Mouse (Mus musculus) thymus, adult 2 months (tissue): ENCODE measurements around the gene Pacrg. TPM values are rescaled to one million over a fixed set of nuclear protein-coding genes. Genes with fewer than 3 reads are reported as not detected.

ENCODE experiments used
- DNase-seq: peaks from one replicate; pipeline ENCODE4 v3.0.0; 2021
- H3K27ac ChIP-seq: fragments of 200-500 bp; 2 replicates; pipeline ENCODE4 v1.5.1; 2012; ENCODE audit warnings: low read length, control low read depth; ENCODE audit not compliant: control insufficient read depth, insufficient read depth
- H3K27me3 ChIP-seq: fragments of 200-500 bp; 2 replicates; pipeline ENCODE4 v1.6.1; 2012; ENCODE audit warnings: mild to moderate bottlenecking, low read length, moderate library complexity, mixed read lengths; ENCODE audit not compliant: control insufficient read depth, insufficient read depth
- H3K36me3 ChIP-seq: fragments of 200-500 bp; 2 replicates; pipeline ENCODE4 v1.6.1; 2012; ENCODE audit warnings: mild to moderate bottlenecking, low read length, moderate library complexity; ENCODE audit not compliant: control insufficient read depth, insufficient read depth
- H3K4me1 ChIP-seq: fragments of 200-500 bp; replicated peaks from 2 replicates; pipeline ENCODE4 v1.6.1; 2012; ENCODE audit warnings: low read length; ENCODE audit not compliant: control insufficient read depth, insufficient read depth
- H3K4me3 ChIP-seq: fragments of 200-500 bp; 2 replicates; pipeline ENCODE4 v1.5.1; 2012; ENCODE audit warnings: mild to moderate bottlenecking, low read length, control low read depth, moderate library complexity; ENCODE audit not compliant: control insufficient read depth, insufficient read depth
- CTCF ChIP-seq: fragments of 200-500 bp; IDR thresholded peaks from 2 replicates; pipeline ENCODE4 v1.5.1; 2012; ENCODE audit warnings: mild to moderate bottlenecking, control low read depth, low read length, moderate library complexity, borderline replicate concordance; ENCODE audit not compliant: control insufficient read depth, poor library complexity, insufficient read depth; ENCODE audit errors: extremely low read depth
- POLR2A ChIP-seq: fragments of 200-500 bp; IDR thresholded peaks from 2 replicates; pipeline ENCODE4 v1.6.1; 2012; ENCODE audit warnings: mild to moderate bottlenecking, low read length, control low read depth, moderate library complexity; ENCODE audit not compliant: control insufficient read depth, poor library complexity, insufficient read depth; ENCODE audit errors: extremely low read depth
- WGBS: fragments of 180-500 bp; shearing (Covaris S2); methylation state at CpG from one replicate; pipeline ENCODE4 v1.1.7; 2018; 5-methylcytosine and 5-hydroxymethylcytosine counted together
- polyA plus RNA-seq: library from polyadenylated mRNA; depleted of rRNA; stranded (reverse); fragments of >200 nt; gene quantifications from 2 replicates; pipeline ENCODE4 v1.2.3, GENCODE M21; 2012

Pacrg gene
- polyA plus RNA-seq, 1 experiment, result 0.34 TPM

DNA sequence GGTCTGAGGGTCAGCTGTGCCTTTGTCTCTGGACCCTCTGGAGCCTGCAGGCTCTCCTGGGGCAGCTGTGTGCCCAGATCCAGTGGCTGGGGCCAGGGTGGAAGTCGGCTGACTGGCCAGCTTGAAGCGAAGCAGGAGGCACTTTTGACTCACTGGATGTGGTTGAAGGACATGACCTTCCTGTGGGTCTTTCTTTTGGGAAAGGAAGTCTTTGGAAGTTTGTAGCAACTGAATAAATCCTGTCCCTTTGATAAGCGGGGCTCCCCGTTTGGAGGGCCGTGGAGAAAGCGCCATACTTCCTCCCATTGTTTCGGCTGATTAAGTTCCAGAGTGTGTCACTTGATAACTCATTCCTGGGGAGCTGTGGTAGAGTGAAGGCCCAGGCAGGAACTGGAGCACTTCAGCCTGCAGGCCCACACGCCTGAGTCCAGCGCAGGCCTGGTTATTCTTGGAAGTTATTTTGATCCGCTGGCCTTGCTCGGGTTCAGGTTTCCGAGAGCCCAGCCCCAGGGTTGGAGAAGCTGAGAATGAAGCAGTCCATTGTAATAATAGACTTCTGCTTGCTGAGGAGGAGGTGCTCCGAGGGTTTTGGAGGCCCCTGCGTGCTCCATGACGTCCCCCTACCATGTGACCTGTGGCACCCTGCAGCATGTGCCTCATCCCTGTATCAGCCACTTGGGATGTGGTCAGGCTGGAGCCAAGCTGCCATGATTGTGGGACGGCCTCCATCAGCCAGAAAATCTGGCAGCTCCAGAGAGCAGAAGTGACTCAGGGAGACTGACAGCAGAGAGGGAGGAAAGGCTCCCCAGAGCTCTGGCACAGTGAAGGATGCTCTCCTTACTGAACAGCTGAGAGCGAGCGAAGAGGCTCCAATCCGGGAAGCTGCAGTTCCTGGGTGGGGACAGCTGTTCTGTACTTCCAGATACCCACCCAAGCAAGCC is 449.6 kb downstream of the Pacrg start:
- TF ChIP-seq POLR2A, result no peak
- TF ChIP-seq CTCF, result no peak
- no peaks in the 10 kb centered on the region for H3K27me3 ChIP-seq
- no peaks in the 10 kb centered on the region for H3K4me1 ChIP-seq
- H3K36me3 ChIP-seq, result no peaks in the 10 kb centered on the region
- WGBS, result 89% methylated on average over 19 of the region's 19 CpGs
- DNase-seq, result no peak
- no peak overlapping the region for H3K27ac ChIP-seq
- H3K4me3 ChIP-seq, result no peak overlapping the region

DNA sequence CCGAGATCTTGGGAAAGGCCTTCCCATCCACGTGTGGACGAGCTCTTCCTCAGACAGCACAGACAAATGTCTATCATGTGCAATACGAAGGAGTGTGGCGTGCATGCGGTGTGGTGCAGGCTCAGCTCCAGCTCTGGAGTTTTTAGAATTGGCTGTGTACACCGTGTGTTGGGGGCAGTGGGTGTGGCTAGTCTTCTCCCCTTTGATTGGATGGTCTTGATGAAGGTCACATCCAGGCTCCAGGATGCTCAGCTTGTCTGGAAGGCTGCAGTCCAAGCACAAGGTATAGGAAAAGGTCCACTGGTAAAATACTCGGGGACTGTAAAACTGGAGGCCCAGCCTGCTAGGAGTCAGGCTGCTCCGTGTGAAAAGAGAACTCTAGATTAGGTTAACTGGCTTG is 450.4 kb downstream of the Pacrg start:
- Histone ChIP-seq H3K4me3 (no peak overlapping the region), H3K27ac (no peak overlapping the region), H3K4me1 (no peaks in the 10 kb centered on the region), H3K27me3 (no peaks in the 10 kb centered on the region), H3K36me3 (no peaks in the 10 kb centered on the region)
- 88% methylated on average over 9 of the region's 9 CpGs for WGBS
- TF ChIP-seq CTCF (no peak), POLR2A (no peak)
- DNase-seq, result no peak

DNA sequence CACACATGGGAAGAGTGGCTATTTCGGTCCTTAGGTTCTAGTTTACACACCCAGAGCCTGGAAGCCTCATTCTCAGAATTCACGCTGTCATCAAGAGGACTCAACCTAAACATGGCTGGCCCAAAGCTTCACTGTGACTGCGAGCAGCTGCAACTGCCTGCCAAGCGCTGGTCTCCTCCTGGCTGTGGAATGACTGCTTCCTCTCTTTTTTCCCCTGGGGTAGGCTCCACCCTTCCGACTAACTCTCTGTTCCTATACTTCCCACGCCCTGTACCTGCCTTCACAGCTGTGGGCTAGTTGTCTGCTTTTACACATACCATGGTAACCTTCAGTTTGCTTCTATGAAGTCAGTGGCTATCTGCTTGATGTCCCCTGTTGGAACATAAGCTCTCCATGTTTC is 453.6 kb downstream of the Pacrg start:
- DNase-seq, result no peak
- Histone ChIP-seq H3K27ac (no peak overlapping the region), H3K4me1 (no peaks in the 10 kb centered on the region), H3K4me3 (no peak overlapping the region), H3K27me3 (no peaks in the 10 kb centered on the region), H3K36me3 (no peaks in the 10 kb centered on the region)
- TF ChIP-seq POLR2A (no peak), CTCF (no peak)
- 87% methylated on average over 6 of the region's 6 CpGs for WGBS

DNA sequence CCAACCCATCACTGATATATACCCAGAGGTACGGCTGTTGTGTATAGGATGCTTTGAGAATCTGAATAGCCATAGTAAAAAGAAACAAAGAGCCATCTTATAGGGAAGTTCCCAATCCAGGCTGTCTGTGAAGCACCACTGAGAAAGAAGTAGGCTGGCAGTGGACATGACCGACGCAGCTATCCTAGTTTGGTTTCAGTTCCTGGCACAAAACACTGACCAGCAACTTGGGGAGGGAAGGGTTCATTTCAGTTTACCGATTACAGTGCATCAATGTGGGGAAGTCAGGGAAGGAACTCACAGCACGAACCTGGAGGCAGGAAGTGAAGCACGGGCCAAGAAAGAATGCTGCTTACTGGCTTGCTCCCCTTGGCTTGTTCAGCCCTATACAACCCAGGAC is 456.7 kb downstream of the Pacrg start:
- H3K36me3 ChIP-seq, result no peaks in the 10 kb centered on the region
- no peaks in the 10 kb centered on the region for H3K27me3 ChIP-seq
- no peaks in the 10 kb centered on the region for H3K4me1 ChIP-seq
- DNase-seq, result no peak
- TF ChIP-seq POLR2A (no peak), CTCF (no peak)
- H3K4me3 ChIP-seq, result no peak overlapping the region
- 86% methylated on average over 6 of the region's 6 CpGs for WGBS
- no peak overlapping the region for H3K27ac ChIP-seq

DNA sequence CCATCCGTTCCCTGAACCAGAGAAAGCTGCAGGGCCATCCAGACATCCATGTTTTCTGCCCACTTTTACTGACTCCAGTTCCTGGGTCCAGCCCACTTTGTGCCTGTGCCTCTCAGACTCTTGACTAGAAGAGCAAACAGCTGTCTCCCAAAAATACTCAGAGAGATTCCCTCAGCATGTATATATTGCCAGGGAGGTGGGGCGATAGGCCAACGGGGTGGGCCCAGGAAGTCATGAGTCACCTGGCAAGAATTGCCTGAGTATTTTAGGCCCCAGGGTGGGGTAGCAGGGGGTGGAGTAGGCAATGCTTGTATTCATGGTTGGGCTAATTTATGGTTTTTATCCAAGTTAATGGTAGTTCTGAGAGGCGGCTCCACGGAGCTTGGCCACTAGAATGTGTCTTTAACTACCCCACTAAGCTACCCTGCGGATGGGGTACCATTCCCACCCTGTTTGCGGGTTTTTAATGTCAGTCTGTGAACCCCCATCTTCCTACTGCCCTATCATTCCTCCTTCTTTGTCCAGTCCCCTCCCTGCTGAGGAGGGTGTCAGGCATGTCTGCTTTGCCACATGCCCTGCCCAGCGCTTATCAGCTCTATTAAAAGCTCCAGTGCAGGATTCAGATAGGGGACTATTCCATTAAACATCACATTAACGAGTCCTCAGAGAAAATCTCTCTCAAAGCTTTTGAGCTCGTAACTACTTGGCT is 461.5 kb downstream of the Pacrg start:
- Histone ChIP-seq H3K4me3 (no peak overlapping the region), H3K27me3 (no peaks in the 10 kb centered on the region), H3K36me3 (no peaks in the 10 kb centered on the region), H3K4me1 (no peaks in the 10 kb centered on the region), H3K27ac (no peak overlapping the region)
- no peak for DNase-seq
- no peak for TF ChIP-seq POLR2A
- no peak for TF ChIP-seq CTCF
- 91% methylated on average over 10 of the region's 10 CpGs for WGBS

DNA sequence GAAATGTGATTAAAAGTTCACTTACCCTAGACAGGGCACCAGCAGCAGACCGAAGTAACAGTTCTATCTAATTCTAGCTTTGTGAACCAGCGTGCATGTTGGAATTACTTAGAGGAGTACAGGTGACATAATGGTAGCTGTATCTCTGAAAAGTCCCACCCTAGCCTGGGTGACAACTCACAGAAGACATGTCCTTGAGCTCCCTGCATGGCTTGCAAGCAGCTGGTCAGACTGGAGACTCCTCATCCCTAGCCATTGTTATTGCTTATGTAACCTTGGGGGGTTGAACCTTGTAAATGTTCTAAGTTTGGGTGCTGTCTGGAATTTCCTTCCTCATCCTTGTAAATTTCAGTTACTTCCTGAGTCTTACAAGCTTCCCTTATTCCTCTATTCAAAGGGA is 462.5 kb downstream of the Pacrg start:
- no peaks in the 10 kb centered on the region for H3K27me3 ChIP-seq
- DNase-seq, result no peak

DNA sequence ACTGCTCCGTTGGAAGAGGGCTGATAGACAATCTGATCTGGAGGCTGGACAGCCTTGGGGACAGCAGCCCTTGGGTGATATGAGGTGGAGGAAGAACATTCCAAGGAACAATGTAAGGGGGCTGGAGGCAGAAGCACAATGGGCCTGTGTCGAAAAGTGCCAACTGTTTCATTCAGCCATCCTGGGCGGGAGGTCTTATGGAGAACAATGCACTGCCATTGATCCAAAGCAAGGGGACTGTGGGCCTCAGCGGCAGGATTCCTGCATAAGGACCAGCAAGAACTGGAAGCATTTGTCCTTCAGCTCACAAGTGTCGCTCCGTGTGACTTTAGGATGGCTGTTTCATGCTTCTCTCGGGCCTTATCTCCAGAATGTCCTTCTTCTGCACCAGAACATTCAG is 465.8 kb downstream of the Pacrg start:
- no peaks in the 10 kb centered on the region for H3K36me3 ChIP-seq
- no peak overlapping the region for H3K4me3 ChIP-seq
- 95% methylated on average over 7 of the region's 7 CpGs for whole genome bisulfite sequencing
- no peak for DNase-seq
- no peaks in the 10 kb centered on the region for H3K27me3 ChIP-seq
- no peak for TF ChIP-seq POLR2A
- TF ChIP-seq CTCF, result no peak
- no peaks in the 10 kb centered on the region for H3K4me1 ChIP-seq
- no peak overlapping the region for H3K27ac ChIP-seq

More for the DNA sequence above, 462.5 kb downstream of the Pacrg start:
- no peak overlapping the region for H3K27ac ChIP-seq
- TF ChIP-seq POLR2A, result no peak
- no peak for TF ChIP-seq CTCF
- no peaks in the 10 kb centered on the region for H3K36me3 ChIP-seq
- 98% methylated on average over 2 of the region's 2 CpGs for WGBS
- H3K4me1 ChIP-seq, result no peaks in the 10 kb centered on the region
- no peak overlapping the region for H3K4me3 ChIP-seq
